Mouse (Mus musculus): ENCODE results near the gene Prpf6.

- TF ChIP-seq CTCF (IDR thresholded peaks at IDR 0.05; ENCODE audit: control insufficient read depth, insufficient read depth, insufficient read length) (no peak), MYOD1 (IDR thresholded peaks at IDR 0.05; ENCODE audit: control insufficient read depth, insufficient read length, low read depth) (no peak), FOSL1 (IDR thresholded peaks at IDR 0.05; ENCODE audit: insufficient read depth, low read length, poor library complexity, severe bottlenecking) (no peak)
Observed at GRCm38 (mm10) chr2:181693339-181694280, 101.9 kb downstream of the Prpf6 start, which contains the start of gene Rgs19.
